Mouse (Mus musculus) fibroblast of lung, adult 2 months (primary cell): ENCODE results near the gene Exoc2.

Source experiments
- DNase-seq: peaks from one replicate; pipeline ENCODE4 v3.0.0-alpha.2; 2011; ENCODE audit warnings: low read depth

Gene Exoc2

GRCm38 (mm10) chr13:30971047-30971446, 2.8 kb downstream of the Exoc2 start:
- DNase-seq: no peak

GRCm38 (mm10) chr13:30968311-30968710, 5.6 kb downstream of the Exoc2 start:
- DNase-seq: no peak

GRCm38 (mm10) chr13:30966507-30966911, 7.4 kb downstream of the Exoc2 start:
- DNase-seq: no peak

GRCm38 (mm10) chr13:30961932-30962331, 12.0 kb downstream of the Exoc2 start:
- no peak for DNase-seq

GRCm38 (mm10) chr13:30960714-30961113, 13.2 kb downstream of the Exoc2 start:
- DNase-seq: no peak

GRCm38 (mm10) chr13:30953580-30953979, 20.3 kb downstream of the Exoc2 start:
- DNase-seq: no peak

- DNase-seq: no peak
Observed at GRCm38 (mm10) chr13:30952044-30952443, 21.8 kb downstream of the Exoc2 start.

GRCm38 (mm10) chr13:30949181-30949580, 24.7 kb downstream of the Exoc2 start:
- DNase-seq: no peak

GRCm38 (mm10) chr13:30947540-30947939, 26.4 kb downstream of the Exoc2 start, which contains the start of gene Hus1b:
Gene Hus1b, minus strand, starts transcription at chr13:30947759.
- no peak for DNase-seq

- no peak for DNase-seq
Observed at GRCm38 (mm10) chr13:30947129-30947528, 26.8 kb downstream of the Exoc2 start.

GRCm38 (mm10) chr13:30945788-30946187, 28.1 kb downstream of the Exoc2 start:
- DNase-seq: no peak

GRCm38 (mm10) chr13:30932972-30933371, 40.9 kb downstream of the Exoc2 start:
- DNase-seq: no peak

- no peak for DNase-seq
Observed at GRCm38 (mm10) chr13:30931613-30932012, 42.3 kb downstream of the Exoc2 start.

- DNase-seq: no peak
Observed at GRCm38 (mm10) chr13:30929119-30929518, 44.8 kb downstream of the Exoc2 start.

GRCm38 (mm10) chr13:30924269-30924668, 49.6 kb downstream of the Exoc2 start:
- DNase-seq: no peak

GRCm38 (mm10) chr13:30921914-30922313, 52.0 kb downstream of the Exoc2 start:
- DNase-seq: no peak

- DNase-seq: no peak
Observed at GRCm38 (mm10) chr13:30913757-30914156, 60.1 kb downstream of the Exoc2 start.

GRCm38 (mm10) chr13:30913028-30913427, 60.9 kb downstream of the Exoc2 start:
- DNase-seq: no peak

- no peak for DNase-seq
Observed at GRCm38 (mm10) chr13:30911931-30912625, 61.8 kb downstream of the Exoc2 start.

- no peak for DNase-seq
Observed at GRCm38 (mm10) chr13:30910889-30911288, 63.0 kb downstream of the Exoc2 start.

GRCm38 (mm10) chr13:30902286-30902685, 71.6 kb downstream of the Exoc2 start:
- no peak for DNase-seq

- no peak for DNase-seq
Observed at GRCm38 (mm10) chr13:30901387-30902041, 72.4 kb downstream of the Exoc2 start.

- no peak for DNase-seq
Observed at GRCm38 (mm10) chr13:30894015-30894634, 79.8 kb downstream of the Exoc2 start.
